Mouse (Mus musculus) MEL (cell line): ENCODE data around the gene Dusp1. TPM values are rescaled to one million over a fixed set of nuclear protein-coding genes. Genes with fewer than 3 reads are reported as not detected.

Source experiments
- DNase-seq: peaks from one replicate; pipeline ENCODE4 v3.0.0; 2011; ENCODE audit warnings: low read depth, low spot score
- H3K27ac ChIP-seq: 2 replicates; pipeline ENCODE4 v1.5.1; 2012; ENCODE audit warnings: low read depth, mild to moderate bottlenecking, control low read depth, low read length, moderate library complexity; ENCODE audit not compliant: control insufficient read depth
- H3K27me3 ChIP-seq, 2 experiments: fragments of 150-350 bp in 1 of 2; sonication (generic) in 1 of 2; 2 replicates each; pipeline ENCODE4 v1.6.1; 2012; ENCODE audit warnings: low read length in 2 of 2, mild to moderate bottlenecking in 2 of 2, improper control_type of control experiment in 1 of 2, moderate library complexity in 1 of 2; ENCODE audit not compliant: insufficient read depth in 2 of 2, control insufficient read depth in 1 of 2
- H3K36me3 ChIP-seq, 2 experiments: 2 replicates each; pipeline ENCODE4 v1.6.1; 2012 to 2014; ENCODE audit warnings: low read length in 2 of 2, improper control_type of control experiment in 1 of 2, inconsistent platforms in 1 of 2, mild to moderate bottlenecking in 1 of 2; ENCODE audit not compliant: insufficient read depth in 2 of 2, control insufficient read depth in 1 of 2
- H3K4me1 ChIP-seq, 2 experiments: fragments of 150-350 bp in 1 of 2; sonication (generic) in 1 of 2; 2 replicates each; pipeline ENCODE4 v1.6.1; 2012; ENCODE audit warnings: low read length in 2 of 2, improper control_type of control experiment in 1 of 2, mild to moderate bottlenecking in 1 of 2; ENCODE audit not compliant: insufficient read depth in 2 of 2, control insufficient read depth in 1 of 2
- H3K4me3 ChIP-seq, 2 experiments: fragments of 150-350 bp in 1 of 2; sonication (generic) in 1 of 2; 2 replicates each; pipeline ENCODE4 v1.5.1; 2012; ENCODE audit warnings: low read depth in 2 of 2, low read length in 2 of 2, mild to moderate bottlenecking in 2 of 2, moderate library complexity in 2 of 2, control low read depth in 1 of 2, improper control_type of control experiment in 1 of 2; ENCODE audit not compliant: control insufficient read depth in 1 of 2, insufficient read depth in 1 of 2
- H3K79me2 ChIP-seq: 2 replicates; pipeline ENCODE4 v1.6.1; 2012; ENCODE audit warnings: mild to moderate bottlenecking, low read length, moderate library complexity; ENCODE audit not compliant: control insufficient read depth, poor library complexity, insufficient read depth
- H3K9ac ChIP-seq: 2 replicates; pipeline ENCODE4 v1.6.1; 2012; ENCODE audit warnings: low read depth, mild to moderate bottlenecking, control low read depth, low read length, moderate library complexity; ENCODE audit not compliant: control insufficient read depth, poor library complexity, severe bottlenecking
- H3K9me3 ChIP-seq: fragments of 150-350 bp; sonication (generic); replicated peaks from 2 replicates; pipeline ENCODE4 v1.6.1; 2012; ENCODE audit warnings: mild to moderate bottlenecking, low read length, improper control_type of control experiment, moderate library complexity; ENCODE audit not compliant: insufficient read depth
- BHLHE40 ChIP-seq: IDR thresholded peaks from 2 replicates; pipeline ENCODE4 v1.6.1; 2012; ENCODE audit warnings: low read depth, mild to moderate bottlenecking, inconsistent platforms, low read length, improper control_type of control experiment, borderline replicate concordance
- CHD1 ChIP-seq: IDR thresholded peaks from 2 replicates; pipeline ENCODE4 v1.6.1; 2012; ENCODE audit warnings: low read depth, mild to moderate bottlenecking, inconsistent platforms, low read length, improper control_type of control experiment
- CHD2 ChIP-seq: IDR thresholded peaks from 2 replicates; pipeline ENCODE4 v1.6.1; 2011; ENCODE audit warnings: low read length, improper control_type of control experiment
- CTCF ChIP-seq, 3 experiments: IDR thresholded peaks in 2 of 3; conservative IDR thresholded peaks in 1 of 3; 2 replicates each; pipeline ENCODE4 v1.5.1; 2011 to 2012; ENCODE audit warnings: low read length in 3 of 3, low read depth in 2 of 3, mild to moderate bottlenecking in 2 of 3, improper control_type of control experiment in 1 of 3, inconsistent platforms in 1 of 3, mixed read lengths in 1 of 3, moderate library complexity in 1 of 3; ENCODE audit not compliant: control insufficient read depth in 1 of 3, insufficient read depth in 1 of 3, poor library complexity in 1 of 3, severe bottlenecking in 1 of 3
- E2F4 ChIP-seq: IDR thresholded peaks from 2 replicates; pipeline ENCODE4 v1.6.1; 2011; ENCODE audit warnings: low read depth, low read length, improper control_type of control experiment, borderline replicate concordance
- ELF1 ChIP-seq: IDR thresholded peaks from 2 replicates; pipeline ENCODE4 v1.6.1; 2014; ENCODE audit warnings: low read depth, mild to moderate bottlenecking, inconsistent platforms, low read length, improper control_type of control experiment, moderate library complexity
- EP300 ChIP-seq, 2 experiments: IDR thresholded peaks; 2 replicates each; pipeline ENCODE4 v1.6.1; 2011; ENCODE audit warnings: improper control_type of control experiment in 2 of 2, low read length in 2 of 2, low read depth in 1 of 2, mild to moderate bottlenecking in 1 of 2
- ETS1 ChIP-seq: IDR thresholded peaks from 2 replicates; pipeline ENCODE4 v1.6.1; 2012; ENCODE audit warnings: low read depth, mild to moderate bottlenecking, inconsistent platforms, low read length, improper control_type of control experiment, moderate library complexity
- GABPA ChIP-seq: IDR thresholded peaks from 2 replicates; pipeline ENCODE4 v1.6.1; 2012; ENCODE audit warnings: low read depth, mild to moderate bottlenecking, inconsistent platforms, low read length, improper control_type of control experiment, moderate library complexity
- GATA1 ChIP-seq: IDR thresholded peaks from 2 replicates; pipeline ENCODE4 v1.6.1; 2011; ENCODE audit warnings: low read depth, low read length, improper control_type of control experiment
- HCFC1 ChIP-seq: IDR thresholded peaks from 2 replicates; pipeline ENCODE4 v1.6.1; 2012; ENCODE audit warnings: low read depth, mild to moderate bottlenecking, inconsistent platforms, low read length, improper control_type of control experiment, moderate library complexity
- JUND ChIP-seq: IDR thresholded peaks from 2 replicates; pipeline ENCODE4 v1.6.1; 2011; ENCODE audit warnings: low read depth, mild to moderate bottlenecking, improper control_type of control experiment, low read length
- KAT2A ChIP-seq: conservative IDR thresholded peaks from 2 replicates; pipeline ENCODE4 v1.6.1; 2012; ENCODE audit warnings: low read depth, low read length, improper control_type of control experiment, inconsistent platforms
- MAFK ChIP-seq: IDR thresholded peaks from 2 replicates; pipeline ENCODE4 v1.6.1; 2011; ENCODE audit warnings: low read depth, mild to moderate bottlenecking, low read length, improper control_type of control experiment, borderline replicate concordance
- MAX ChIP-seq: IDR thresholded peaks from 2 replicates; pipeline ENCODE4 v1.6.1; 2011; ENCODE audit warnings: low read length, improper control_type of control experiment
- MAZ ChIP-seq: IDR thresholded peaks from 2 replicates; pipeline ENCODE4 v1.6.1; 2012; ENCODE audit warnings: low read depth, mild to moderate bottlenecking, inconsistent platforms, low read length, improper control_type of control experiment
- MEF2A ChIP-seq: IDR thresholded peaks from 2 replicates; pipeline ENCODE4 v1.6.1; 2014; ENCODE audit warnings: low read depth, mild to moderate bottlenecking, inconsistent platforms, low read length, improper control_type of control experiment; ENCODE audit not compliant: poor library complexity, insufficient replicate concordance, severe bottlenecking; ENCODE audit errors: extremely low read depth
- MXI1 ChIP-seq: IDR thresholded peaks from 2 replicates; pipeline ENCODE4 v1.6.1; 2011; ENCODE audit warnings: mild to moderate bottlenecking, low read depth, low read length, improper control_type of control experiment
- MYB ChIP-seq: IDR thresholded peaks from 2 replicates; pipeline ENCODE4 v1.6.1; 2011; ENCODE audit warnings: mild to moderate bottlenecking, low read depth, low read length, improper control_type of control experiment
- NELFE ChIP-seq: IDR thresholded peaks from 2 replicates; pipeline ENCODE4 v1.6.1; 2011; ENCODE audit warnings: low read depth, low read length, improper control_type of control experiment
- NRF1 ChIP-seq: IDR thresholded peaks from 2 replicates; pipeline ENCODE4 v1.6.1; 2014; ENCODE audit warnings: low read depth, mild to moderate bottlenecking, inconsistent platforms, low read length, improper control_type of control experiment, moderate library complexity; ENCODE audit not compliant: poor library complexity, insufficient read depth, severe bottlenecking
- POLR2A ChIP-seq, 2 experiments: IDR thresholded peaks; 2 replicates each; pipeline ENCODE4 v1.6.1; 2011 to 2012; ENCODE audit warnings: low read length in 2 of 2, mild to moderate bottlenecking in 2 of 2, control low read depth in 1 of 2, improper control_type of control experiment in 1 of 2, low read depth in 1 of 2, moderate library complexity in 1 of 2; ENCODE audit not compliant: control insufficient read depth in 1 of 2, insufficient read depth in 1 of 2, poor library complexity in 1 of 2
- POLR2AphosphoS2 ChIP-seq: IDR thresholded peaks from 2 replicates; pipeline ENCODE4 v1.6.1; 2011; ENCODE audit warnings: low read length, improper control_type of control experiment
- POLR2AphosphoS5 ChIP-seq: IDR thresholded peaks from 2 replicates; pipeline ENCODE4 v1.6.1; 2012; ENCODE audit warnings: low read depth, borderline replicate concordance, mild to moderate bottlenecking, inconsistent platforms, low read length, moderate library complexity, mixed read lengths
- RAD21 ChIP-seq: IDR thresholded peaks from 2 replicates; pipeline ENCODE4 v1.6.1; 2011; ENCODE audit warnings: mild to moderate bottlenecking, low read depth, low read length, improper control_type of control experiment
- RCOR1 ChIP-seq: IDR thresholded peaks from 2 replicates; pipeline ENCODE4 v1.6.1; 2012; ENCODE audit warnings: low read depth, mild to moderate bottlenecking, inconsistent platforms, low read length, improper control_type of control experiment
- SIN3A ChIP-seq: IDR thresholded peaks from 2 replicates; pipeline ENCODE4 v1.6.1; 2012; ENCODE audit warnings: low read length, improper control_type of control experiment, inconsistent platforms
- SMC3 ChIP-seq: IDR thresholded peaks from 2 replicates; pipeline ENCODE4 v1.6.1; 2011; ENCODE audit warnings: low read depth, low read length, improper control_type of control experiment
- TAL1 ChIP-seq: IDR thresholded peaks from 2 replicates; pipeline ENCODE4 v1.6.1; 2012; ENCODE audit warnings: mild to moderate bottlenecking, inconsistent platforms, low read length, moderate library complexity, mixed read lengths
- TBP ChIP-seq: IDR thresholded peaks from 2 replicates; pipeline ENCODE4 v1.8.0; 2011; ENCODE audit warnings: low read depth, low read length, improper control_type of control experiment
- UBTF ChIP-seq: IDR thresholded peaks from 2 replicates; pipeline ENCODE4 v1.6.1; 2012; ENCODE audit warnings: low read depth, mild to moderate bottlenecking, inconsistent platforms, low read length, improper control_type of control experiment, moderate library complexity, borderline replicate concordance; ENCODE audit not compliant: insufficient read depth
- USF1 ChIP-seq: IDR thresholded peaks from 2 replicates; pipeline ENCODE4 v1.6.1; 2014; ENCODE audit warnings: low read depth, mild to moderate bottlenecking, inconsistent platforms, low read length, improper control_type of control experiment, moderate library complexity
- USF2 ChIP-seq, 2 experiments: IDR thresholded peaks; 2 replicates each; pipeline ENCODE4 v1.6.1; 2011 to 2012; ENCODE audit warnings: improper control_type of control experiment in 2 of 2, low read length in 2 of 2, borderline replicate concordance in 1 of 2, inconsistent platforms in 1 of 2, low read depth in 1 of 2, mild to moderate bottlenecking in 1 of 2; ENCODE audit not compliant: insufficient read depth in 1 of 2
- ZC3H11A ChIP-seq: IDR thresholded peaks from 2 replicates; pipeline ENCODE4 v1.6.1; 2012; ENCODE audit warnings: low read depth, mild to moderate bottlenecking, inconsistent platforms, low read length, improper control_type of control experiment
- ZKSCAN1 ChIP-seq: IDR thresholded peaks from 2 replicates; pipeline ENCODE4 v1.6.1; 2012; ENCODE audit warnings: low read depth, mild to moderate bottlenecking, inconsistent platforms, low read length, improper control_type of control experiment, moderate library complexity
- ZMIZ1 ChIP-seq: IDR thresholded peaks from 2 replicates; pipeline ENCODE4 v1.6.1; 2012; ENCODE audit warnings: low read depth, mild to moderate bottlenecking, inconsistent platforms, low read length, improper control_type of control experiment, moderate library complexity
- ZNF384 ChIP-seq: IDR thresholded peaks from 2 replicates; pipeline ENCODE4 v1.6.1; 2012; ENCODE audit warnings: low read depth, mild to moderate bottlenecking, inconsistent platforms, low read length, improper control_type of control experiment
- polyA plus RNA-seq, 2 experiments: library from polyadenylated mRNA; stranded (reverse) in 1 of 2; unstranded in 1 of 2; fragments of >175 nt in 1 of 2; fragments of >200 nt in 1 of 2; gene quantifications; 2 replicates each; pipeline versions ENCODE4 v1.2.1 to v1.2.4; 2012; ENCODE audit warnings: low replicate concordance in 2 of 2, low read depth in 1 of 2; ENCODE audit not compliant: insufficient read length in 2 of 2, insufficient read depth in 1 of 2, missing spikeins in 1 of 2
- total RNA-seq: library from RNA; depleted of rRNA; stranded (reverse); fragments of 300-350 nt; gene quantifications from 2 replicates; pipeline ENCODE4 v1.2.3, GENCODE M21; 2012

Dusp1 gene
- total and polyA plus RNA-seq, 3 experiments: 0.96 to 5.0 TPM; not detected in 1

DNA sequence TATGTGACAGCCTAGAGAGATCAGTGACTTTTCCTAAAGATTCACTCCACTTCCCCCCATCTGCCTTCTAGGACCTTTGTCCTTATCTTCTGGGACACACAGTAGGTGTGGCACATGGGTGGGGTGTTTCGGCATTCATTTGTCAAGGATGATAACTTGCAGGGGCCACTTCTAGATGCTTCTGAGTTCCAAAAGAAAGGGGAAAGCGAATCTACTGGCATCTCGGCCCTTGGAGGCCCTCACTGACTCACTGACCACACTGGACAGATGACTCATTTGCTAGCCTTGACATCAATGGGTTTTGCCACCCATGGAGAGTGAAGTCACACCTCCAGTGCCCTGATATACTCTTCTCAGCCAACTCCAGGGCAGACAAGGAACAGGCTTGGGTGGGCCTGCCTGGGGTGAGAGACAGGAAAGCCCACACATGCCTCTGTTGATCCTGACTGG lies 47.3 kb downstream of the Dusp1 start:
- Histone ChIP-seq H3K27me3 (no peaks in the 10 kb centered on the region), H3K27ac (peak overlapping the region; percentile 81), H3K36me3 (peaks cover 0 to 31% of the 10 kb centered on the region in 2 experiments; a peak in 2 of 4 replicates), H3K4me1 (peaks cover 16 to 55% of the 10 kb centered on the region in 2 experiments), H3K4me3 (no peak overlapping the region), H3K79me2 (no peaks in the 10 kb centered on the region), H3K9me3 (no peaks in the 10 kb centered on the region), H3K9ac (peak overlapping the region; percentile 26; the same call in 1 of the 2 replicates)
- peak; percentile 73 for DNase-seq
- peak; percentile 73 for TF ChIP-seq TAL1
- TF ChIP-seq ZMIZ1: peak; percentile 84; the same call in 1 of the 2 replicates
- TF ChIP-seq ZKSCAN1: peak; percentile 98
- no peak for TF ChIP-seq HCFC1
- peak; percentile 57; the same call in 1 of the 2 replicates for TF ChIP-seq MAX
- TF ChIP-seq EP300 (IDR thresholded peaks at IDR 0.05; ENCODE audit: low read depth in 1 of 2, low read length in 2 of 2): peak; percentile 91
- TF ChIP-seq RCOR1: peak; percentile 86
- no peak for TF ChIP-seq KAT2A
- TF ChIP-seq ZC3H11A: no peak
- TF ChIP-seq MAFK: no peak
- no peak for TF ChIP-seq SMC3
- peak; percentile 73 for TF ChIP-seq SIN3A
- no peak for TF ChIP-seq ZNF384
- TF ChIP-seq CHD2: no peak
- no peak for TF ChIP-seq MEF2A
- TF ChIP-seq BHLHE40: peak; percentile 50; the same call in 1 of the 2 replicates
- TF ChIP-seq TBP: no peak
- no peak for TF ChIP-seq POLR2A (IDR thresholded peaks at IDR 0.05; ENCODE audit: control insufficient read depth in 1 of 2, insufficient read depth in 1 of 2, low read depth in 1 of 2, low read length in 2 of 2, poor library complexity in 1 of 2)
- no peak for TF ChIP-seq POLR2AphosphoS2
- 0 out of 2 replicates have a peak, but pooled peaks have one; percentile 20 for TF ChIP-seq E2F4
- TF ChIP-seq GATA1: peak; percentile 84
- TF ChIP-seq JUND: peak; percentile 73; the same call in 1 of the 2 replicates
- TF ChIP-seq RAD21: no peak
- TF ChIP-seq ETS1: peak; percentile 83
- TF ChIP-seq ELF1: no peak
- TF ChIP-seq MXI1: peak; percentile 59; the same call in 1 of the 2 replicates
- no peak for TF ChIP-seq GABPA
- TF ChIP-seq UBTF: no peak
- no peak for TF ChIP-seq NELFE
- TF ChIP-seq MAZ: peak; percentile 39; the same call in 1 of the 2 replicates
- TF ChIP-seq MYB: no peak
- TF ChIP-seq NRF1: no peak
- TF ChIP-seq USF1: 0 out of 2 replicates have a peak, but pooled peaks have one; percentile 9
- TF ChIP-seq CTCF (IDR thresholded peaks at IDR 0.05 in 2 of 3, conservative IDR thresholded peaks at IDR 0.05 in 1 of 3; ENCODE audit: control insufficient read depth in 1 of 3, insufficient read depth in 1 of 3, low read depth in 2 of 3, low read length in 3 of 3, poor library complexity in 1 of 3, severe bottlenecking in 1 of 3): no peak
- no peak for TF ChIP-seq USF2 (IDR thresholded peaks at IDR 0.05; ENCODE audit: borderline replicate concordance in 1 of 2, insufficient read depth in 1 of 2, low read depth in 1 of 2, low read length in 2 of 2)
- TF ChIP-seq POLR2AphosphoS5: no peak
- TF ChIP-seq CHD1: no peak
